Mouse (Mus musculus): ENCODE measurements around the gene Kansl2. TPM values are rescaled to one million over a fixed set of nuclear protein-coding genes. Genes with fewer than 3 reads are reported as not detected.
"Not testable (repeated sequence)": the region's sequence is repeated elsewhere in the genome, so short reads cannot be mapped to it uniquely, and the experiment has no call there.

Kansl2 gene
- polyA plus RNA-seq, 1 experiment from 2014 or later = 142 TPM

DNA sequence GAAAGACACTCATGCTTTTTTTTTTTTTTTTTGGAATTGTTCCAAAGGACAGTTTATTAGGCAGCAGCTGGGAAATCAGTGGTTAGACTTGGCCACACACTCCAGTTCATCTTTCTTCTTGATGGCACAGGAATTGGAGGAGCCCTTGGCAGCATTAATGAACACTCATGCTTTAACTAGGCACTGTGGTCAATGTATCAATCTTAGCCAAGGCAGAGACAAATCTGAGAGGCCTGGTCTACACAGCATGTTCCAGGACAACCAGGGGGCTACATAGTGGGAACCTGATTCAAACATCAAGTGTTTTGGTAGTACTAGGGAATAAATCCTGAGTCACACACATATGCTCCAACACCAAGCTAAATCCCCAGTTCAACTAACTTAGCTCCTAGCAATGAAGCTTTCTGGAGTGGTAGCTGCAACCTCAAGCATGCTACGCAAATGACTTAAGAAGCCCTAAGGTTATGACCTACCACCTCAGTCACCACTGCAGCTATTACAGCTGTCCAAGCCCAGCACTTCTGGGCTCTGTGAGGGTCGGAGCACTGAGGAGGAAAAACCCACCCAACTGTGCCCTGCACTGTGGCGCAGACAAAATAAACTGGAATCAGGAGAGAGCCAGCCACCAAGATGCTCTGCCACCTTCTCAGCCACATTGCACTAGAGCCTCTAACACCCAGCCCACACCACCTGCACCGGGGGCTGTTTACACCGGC, 6.8 kb downstream of the Kansl2 start:
- H3K27me3 ChIP-seq (ENCODE audit: control insufficient read depth, insufficient read depth, low read length) = no peaks in the 10 kb centered on the region
- no peak for ATAC-seq (ENCODE audit: insufficient read depth, low FRiP score, low TSS enrichment)
- no peak overlapping the region for H3K4me2 ChIP-seq (ENCODE audit: low read depth)
- H3K4me3 ChIP-seq (ENCODE audit: low read depth, low read length) = no peak overlapping the region
- 93% methylated on average over 5 of the region's 5 CpGs for WGBS
- no peaks in the 10 kb centered on the region for H3K4me1 ChIP-seq (ENCODE audit: control insufficient read depth, insufficient read depth, low read length)
- H3K9ac ChIP-seq (ENCODE audit: low read length) = no peak overlapping the region
- peaks cover 27% of the 10 kb centered on the region for H3K36me3 ChIP-seq (ENCODE audit: control insufficient read depth, insufficient read depth, low read length)
- no peak overlapping the region for H3K27ac ChIP-seq (ENCODE audit: low read depth, low read length)
- DNase-seq (ENCODE audit: low spot score) = no peak
- H3K9me3 ChIP-seq (ENCODE audit: control insufficient read depth, low read length) = no peaks in the 10 kb centered on the region

DNA sequence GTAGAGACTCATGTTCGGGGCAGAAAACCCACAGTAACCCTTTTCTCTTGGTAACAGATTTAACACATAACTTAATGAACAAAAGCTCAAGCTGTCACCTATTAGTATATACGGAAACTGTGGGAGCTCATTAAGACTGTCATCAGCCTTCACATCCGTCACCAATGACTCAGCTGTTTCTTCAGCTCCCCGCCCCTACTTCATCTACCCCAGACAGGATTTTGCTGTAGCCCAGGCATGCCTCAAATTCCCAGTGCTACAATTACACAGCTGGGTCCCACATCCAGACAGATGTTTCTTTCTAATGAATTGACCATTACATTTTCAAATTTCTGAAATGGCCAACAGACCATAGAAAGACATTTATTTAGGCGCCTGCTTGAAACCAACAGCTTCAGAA, 8.0 kb downstream of the Kansl2 start:
- 73% methylated on average over 5 of the region's 5 CpGs for WGBS
- H3K9ac ChIP-seq (ENCODE audit: low read length) = no peak overlapping the region
- H3K36me3 ChIP-seq (ENCODE audit: control insufficient read depth, insufficient read depth, low read length) = peaks cover 27% of the 10 kb centered on the region
- H3K4me2 ChIP-seq (ENCODE audit: low read depth) = no peak overlapping the region
- peak; percentile 32 for DNase-seq (ENCODE audit: low spot score)
- no peaks in the 10 kb centered on the region for H3K9me3 ChIP-seq (ENCODE audit: control insufficient read depth, low read length)
- H3K27ac ChIP-seq (ENCODE audit: low read depth, low read length) = no peak overlapping the region
- H3K27me3 ChIP-seq (ENCODE audit: control insufficient read depth, insufficient read depth, low read length) = no peaks in the 10 kb centered on the region
- H3K4me1 ChIP-seq (ENCODE audit: control insufficient read depth, insufficient read depth, low read length) = no peaks in the 10 kb centered on the region
- H3K4me3 ChIP-seq (ENCODE audit: low read depth, low read length) = no peak overlapping the region
- no peak for ATAC-seq (ENCODE audit: insufficient read depth, low FRiP score, low TSS enrichment)

- Histone ChIP-seq H3K27ac (ENCODE audit: low read depth, low read length) (no peak overlapping the region), H3K9me3 (ENCODE audit: control insufficient read depth, low read length) (no peaks in the 10 kb centered on the region), H3K36me3 (ENCODE audit: control insufficient read depth, insufficient read depth, low read length) (peaks cover 22% of the 10 kb centered on the region), H3K4me3 (ENCODE audit: low read depth, low read length) (no peak overlapping the region), H3K4me2 (ENCODE audit: low read depth) (no peak overlapping the region), H3K27me3 (ENCODE audit: control insufficient read depth, insufficient read depth, low read length) (no peaks in the 10 kb centered on the region), H3K9ac (ENCODE audit: low read length) (no peak overlapping the region), H3K4me1 (ENCODE audit: control insufficient read depth, insufficient read depth, low read length) (no peaks in the 10 kb centered on the region)
- 95% methylated on average over 3 of the region's 3 CpGs for WGBS
- no peak for DNase-seq (ENCODE audit: low spot score)
- ATAC-seq (ENCODE audit: insufficient read depth, low FRiP score, low TSS enrichment) = no peak
These were observed 12.8 kb downstream of the Kansl2 start for GRCm38 (mm10) chr15:98521245-98521644.

DNA sequence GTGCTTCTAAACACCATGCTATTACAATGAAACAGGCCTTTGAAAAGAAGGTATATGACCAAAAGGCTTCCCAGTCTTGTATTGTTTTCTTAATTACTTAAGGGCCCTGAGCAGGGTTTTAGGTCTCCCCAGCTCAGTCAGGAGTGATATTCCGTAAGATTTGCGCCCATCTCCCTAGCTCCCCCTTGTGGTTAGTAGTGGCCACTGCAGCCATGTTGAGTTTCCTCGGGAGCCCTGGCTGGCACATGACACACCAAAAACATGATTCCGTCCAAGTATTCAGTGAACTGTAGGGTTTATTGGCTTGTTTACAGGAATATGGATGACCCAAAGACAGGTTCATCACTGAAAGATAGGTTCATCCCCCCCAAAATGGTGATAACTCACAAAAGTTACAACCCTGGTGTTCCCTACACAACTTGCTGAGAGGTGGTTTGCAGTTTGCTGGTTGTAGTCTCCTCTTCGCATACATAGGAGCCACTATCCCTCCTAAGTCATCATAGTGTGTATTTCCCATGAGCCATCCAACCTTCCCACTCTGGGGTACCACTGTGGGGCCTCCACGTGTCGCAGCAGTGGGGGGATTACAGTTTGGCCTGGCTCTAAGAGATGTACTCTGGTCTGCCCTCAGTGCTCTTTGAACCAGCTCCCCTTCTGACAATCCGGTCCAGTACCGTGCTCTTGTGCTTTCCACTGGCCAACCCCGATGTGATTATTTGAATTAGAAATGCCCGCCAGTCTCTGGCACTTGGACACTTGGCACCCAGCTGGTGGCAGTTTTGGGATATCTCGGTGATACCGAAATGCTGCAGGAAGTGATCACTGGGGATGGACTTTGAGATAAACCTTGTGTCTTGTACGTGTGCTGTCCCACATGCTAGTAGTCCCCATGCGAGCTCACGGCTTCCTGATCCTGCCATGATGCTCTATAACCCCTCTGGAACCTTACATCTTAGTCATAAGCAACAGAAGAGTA, 16.4 kb downstream of the Kansl2 start:
- Histone ChIP-seq H3K4me3 (ENCODE audit: low read depth, low read length) (no peak overlapping the region), H3K4me2 (ENCODE audit: low read depth) (no peak overlapping the region), H3K9ac (ENCODE audit: low read length) (no peak overlapping the region), H3K27ac (ENCODE audit: low read depth, low read length) (no peak overlapping the region), H3K36me3 (ENCODE audit: control insufficient read depth, insufficient read depth, low read length) (peaks cover 10% of the 10 kb centered on the region), H3K9me3 (ENCODE audit: control insufficient read depth, low read length) (no peaks in the 10 kb centered on the region), H3K4me1 (ENCODE audit: control insufficient read depth, insufficient read depth, low read length) (no peaks in the 10 kb centered on the region), H3K27me3 (ENCODE audit: control insufficient read depth, insufficient read depth, low read length) (no peaks in the 10 kb centered on the region)
- ATAC-seq (ENCODE audit: insufficient read depth, low FRiP score, low TSS enrichment) (no peak), DNase-seq (ENCODE audit: low spot score) (peak; percentile 64)
- 70% methylated on average over 16 of the region's 16 CpGs for WGBS

DNA sequence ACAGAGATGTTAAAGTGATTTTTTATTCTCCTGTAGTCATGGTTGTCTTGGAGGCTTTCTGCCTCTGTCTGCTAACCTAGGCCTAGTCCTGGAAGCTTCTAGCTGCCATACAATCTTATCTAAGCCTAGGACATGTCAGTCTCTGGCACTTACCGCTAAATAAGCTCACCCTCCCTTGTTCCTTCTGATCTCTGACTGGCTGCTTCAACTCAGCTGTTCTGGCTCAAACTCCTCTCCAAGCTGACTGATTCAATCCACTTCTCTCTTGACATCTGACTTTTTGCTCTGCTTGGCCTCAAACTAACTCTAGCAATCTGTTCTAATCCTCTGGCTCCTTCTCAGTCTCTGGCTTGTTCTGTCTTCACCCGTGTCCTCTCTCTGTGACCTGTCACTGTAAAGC, 19.2 kb downstream of the Kansl2 start:
- not testable (repeated sequence) for H3K27ac ChIP-seq (ENCODE audit: low read depth, low read length); H3K9ac ChIP-seq (ENCODE audit: low read length); H3K4me3 ChIP-seq (ENCODE audit: low read depth, low read length); H3K9me3 ChIP-seq (ENCODE audit: control insufficient read depth, low read length); H3K27me3 ChIP-seq (ENCODE audit: control insufficient read depth, insufficient read depth, low read length); H3K36me3 ChIP-seq (ENCODE audit: control insufficient read depth, insufficient read depth, low read length); H3K4me2 ChIP-seq (ENCODE audit: low read depth); H3K4me1 ChIP-seq (ENCODE audit: control insufficient read depth, insufficient read depth, low read length); ATAC-seq (ENCODE audit: insufficient read depth, low FRiP score, low TSS enrichment); DNase-seq (ENCODE audit: low spot score)
- WGBS = 81% methylated on average over 2 of the region's 2 CpGs

DNA sequence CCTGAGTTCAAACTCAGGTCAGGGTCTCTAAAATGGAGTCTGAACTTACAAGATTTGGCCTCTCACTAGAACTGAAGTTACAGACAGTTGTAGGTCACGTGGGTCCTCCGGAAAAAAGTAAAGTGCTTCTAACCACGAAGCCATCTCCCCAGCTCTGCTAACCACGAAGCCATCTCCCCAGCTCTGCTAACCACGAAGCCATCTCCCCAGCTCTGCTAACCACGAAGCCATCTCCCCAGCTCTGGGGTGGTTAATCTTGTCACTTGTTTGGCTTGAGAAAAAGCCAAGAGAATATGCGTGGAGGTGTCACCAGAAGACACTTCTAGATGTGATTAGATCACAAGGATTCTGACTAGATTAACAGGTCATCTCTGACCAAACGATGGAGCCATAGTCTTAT, 19.9 kb downstream of the Kansl2 start:
- DNase-seq (ENCODE audit: low spot score) = no peak
- H3K4me1 ChIP-seq (ENCODE audit: control insufficient read depth, insufficient read depth, low read length) = peaks cover 2% of the 10 kb centered on the region; the same call in 1 of the 2 replicates
- no peak overlapping the region for H3K27ac ChIP-seq (ENCODE audit: low read depth, low read length)
- no peak overlapping the region for H3K4me3 ChIP-seq (ENCODE audit: low read depth, low read length)
- H3K4me2 ChIP-seq (ENCODE audit: low read depth) = no peak overlapping the region
- 82% methylated on average over 8 of the region's 8 CpGs for WGBS
- H3K9me3 ChIP-seq (ENCODE audit: control insufficient read depth, low read length) = no peaks in the 10 kb centered on the region
- H3K27me3 ChIP-seq (ENCODE audit: control insufficient read depth, insufficient read depth, low read length) = no peaks in the 10 kb centered on the region
- H3K36me3 ChIP-seq (ENCODE audit: control insufficient read depth, insufficient read depth, low read length) = no peaks in the 10 kb centered on the region; the same call in none of the 2 replicates
- no peak for ATAC-seq (ENCODE audit: insufficient read depth, low FRiP score, low TSS enrichment)
- H3K9ac ChIP-seq (ENCODE audit: low read length) = no peak overlapping the region

GRCm38 (mm10) chr15:98513676-98514075, 20.4 kb downstream of the Kansl2 start:
- H3K4me2 ChIP-seq (ENCODE audit: low read depth); H3K4me3 ChIP-seq (ENCODE audit: low read depth, low read length); H3K36me3 ChIP-seq (ENCODE audit: control insufficient read depth, insufficient read depth, low read length); ATAC-seq (ENCODE audit: insufficient read depth, low FRiP score, low TSS enrichment); H3K9ac ChIP-seq (ENCODE audit: low read length); H3K9me3 ChIP-seq (ENCODE audit: control insufficient read depth, low read length); H3K27me3 ChIP-seq (ENCODE audit: control insufficient read depth, insufficient read depth, low read length); H3K4me1 ChIP-seq (ENCODE audit: control insufficient read depth, insufficient read depth, low read length); DNase-seq (ENCODE audit: low spot score); H3K27ac ChIP-seq (ENCODE audit: low read depth, low read length): not testable (repeated sequence)
- 66% methylated on average over 3 of the region's 3 CpGs for WGBS

DNA sequence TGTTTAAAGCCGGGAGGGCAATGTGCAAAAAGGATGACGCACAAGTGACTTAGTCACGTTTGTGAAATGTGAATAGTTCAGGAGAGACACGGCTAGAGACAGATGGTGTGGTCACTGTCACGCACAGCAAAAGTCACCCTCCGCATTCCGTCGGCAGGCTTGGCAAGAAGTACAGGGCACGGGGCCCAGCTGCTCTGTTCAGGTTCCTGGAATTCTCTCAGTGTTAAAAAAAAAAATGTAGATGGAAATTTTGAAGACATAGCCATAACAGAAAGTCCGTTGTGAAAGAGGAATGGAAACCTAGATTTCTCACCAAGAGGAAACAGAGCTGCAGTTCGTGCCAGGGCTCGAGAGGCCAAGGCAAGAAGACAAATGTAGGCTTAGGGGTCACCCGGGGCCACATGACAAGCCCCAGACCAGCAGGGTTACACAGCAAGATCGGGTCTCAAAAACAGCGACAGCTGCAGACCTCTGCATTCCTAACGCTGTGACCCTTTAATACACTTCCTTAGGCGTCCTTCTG, 21.2 kb downstream of the Kansl2 start:
- no peaks in the 10 kb centered on the region for H3K9me3 ChIP-seq (ENCODE audit: control insufficient read depth, low read length)
- H3K4me2 ChIP-seq (ENCODE audit: low read depth) = no peak overlapping the region
- no peaks in the 10 kb centered on the region for H3K27me3 ChIP-seq (ENCODE audit: control insufficient read depth, insufficient read depth, low read length)
- no peak overlapping the region for H3K4me3 ChIP-seq (ENCODE audit: low read depth, low read length)
- 55% methylated on average over 17 of the region's 17 CpGs for WGBS
- DNase-seq (ENCODE audit: low spot score) = no peak
- peaks cover 2% of the 10 kb centered on the region; the same call in 1 of the 2 replicates for H3K4me1 ChIP-seq (ENCODE audit: control insufficient read depth, insufficient read depth, low read length)
- no peak overlapping the region for H3K9ac ChIP-seq (ENCODE audit: low read length)
- ATAC-seq (ENCODE audit: insufficient read depth, low FRiP score, low TSS enrichment) = no peak
- H3K36me3 ChIP-seq (ENCODE audit: control insufficient read depth, insufficient read depth, low read length) = no peaks in the 10 kb centered on the region; the same call in none of the 2 replicates
- no peak overlapping the region for H3K27ac ChIP-seq (ENCODE audit: low read depth, low read length)

Measured in neural tube, embryonic 11.5 days (tissue).